Mouse (Mus musculus) forelimb bud, embryonic 11.5 days (tissue): ENCODE measurements around the gene Rexo5.

Source experiments
- DNase-seq: peaks from one replicate; pipeline ENCODE4 v3.0.0-alpha.2; 2012; ENCODE audit warnings: low read depth, low spot score

The Rexo5 gene

GRCm38 (mm10) chr7:119841820-119842449, 48.1 kb downstream of the Rexo5 start:
- DNase-seq: no peak

GRCm38 (mm10) chr7:119845541-119845940, 51.7 kb downstream of the Rexo5 start:
- no peak for DNase-seq

- no peak for DNase-seq
These were observed 53.6 kb downstream of the Rexo5 start for GRCm38 (mm10) chr7:119847396-119847795.

- DNase-seq: peak; percentile 60
These were observed 55.3 kb downstream of the Rexo5 start for GRCm38 (mm10) chr7:119849096-119849495.

- no peak for DNase-seq
These were observed 56.9 kb downstream of the Rexo5 start for GRCm38 (mm10) chr7:119850737-119851136.

GRCm38 (mm10) chr7:119852494-119852893, 58.7 kb downstream of the Rexo5 start:
- no peak for DNase-seq

- DNase-seq: no peak
These were observed 59.4 kb downstream of the Rexo5 start for GRCm38 (mm10) chr7:119853186-119853585.

GRCm38 (mm10) chr7:119854362-119854761, 60.6 kb downstream of the Rexo5 start:
- DNase-seq: no peak

GRCm38 (mm10) chr7:119855031-119855430, 61.2 kb downstream of the Rexo5 start:
- DNase-seq: no peak

GRCm38 (mm10) chr7:119859476-119859875, 65.7 kb downstream of the Rexo5 start:
- DNase-seq: no peak

- DNase-seq: no peak
These were observed 66.3 kb downstream of the Rexo5 start for GRCm38 (mm10) chr7:119860116-119860515.

- no peak for DNase-seq
These were observed 66.7 kb downstream of the Rexo5 start for GRCm38 (mm10) chr7:119860554-119860953.

GRCm38 (mm10) chr7:119860971-119861334, 67.1 kb downstream of the Rexo5 start:
- no peak for DNase-seq

GRCm38 (mm10) chr7:119861335-119862091, 67.7 kb downstream of the Rexo5 start:
- DNase-seq: peak; percentile 60

- DNase-seq: no peak
These were observed 68.4 kb downstream of the Rexo5 start for GRCm38 (mm10) chr7:119862167-119862566.

- no peak for DNase-seq
These were observed 70.7 kb downstream of the Rexo5 start for GRCm38 (mm10) chr7:119864500-119864899.

- DNase-seq: no peak
These were observed 72.3 kb downstream of the Rexo5 start for GRCm38 (mm10) chr7:119866136-119866535.

- no peak for DNase-seq
These were observed 78.4 kb downstream of the Rexo5 start for GRCm38 (mm10) chr7:119872204-119872603.

- no peak for DNase-seq
These were observed 79.2 kb downstream of the Rexo5 start for GRCm38 (mm10) chr7:119873050-119873449.

GRCm38 (mm10) chr7:119875776-119876440, 82.1 kb downstream of the Rexo5 start:
- DNase-seq: no peak

- DNase-seq: no peak
These were observed 85.4 kb downstream of the Rexo5 start for GRCm38 (mm10) chr7:119879171-119879570.

GRCm38 (mm10) chr7:119880345-119880744, 86.5 kb downstream of the Rexo5 start:
- no peak for DNase-seq

GRCm38 (mm10) chr7:119881229-119881628, 87.4 kb downstream of the Rexo5 start:
- DNase-seq: no peak
